Mouse (Mus musculus) kidney, adult 8-10 months (tissue): ENCODE measurements around the gene Spata18.

Source experiments
- DNase-seq, 2 experiments: peaks; one replicate each; pipeline ENCODE4 v3.0.0; 2022

The Spata18 gene

GRCm38 (mm10) chr5:73667877-73668276 is 16.7 kb downstream of the Spata18 start:
- DNase-seq, result no peak

- DNase-seq, result no peak
Measured at GRCm38 (mm10) chr5:73669386-73669785, 18.2 kb downstream of the Spata18 start.

- DNase-seq, result no peak
Measured at GRCm38 (mm10) chr5:73675604-73676003, 24.4 kb downstream of the Spata18 start.

GRCm38 (mm10) chr5:73676626-73677025 is 25.4 kb downstream of the Spata18 start:
- DNase-seq, result no peak

- no peak for DNase-seq
Measured at GRCm38 (mm10) chr5:73683221-73683620, 32.0 kb downstream of the Spata18 start.

GRCm38 (mm10) chr5:73683706-73684409 is 32.7 kb downstream of the Spata18 start:
- DNase-seq, result no peak

- no peak for DNase-seq
Measured at GRCm38 (mm10) chr5:73686149-73686548, 35.0 kb downstream of the Spata18 start.

GRCm38 (mm10) chr5:73688576-73688975 is 37.4 kb downstream of the Spata18 start:
- DNase-seq, result no peak

GRCm38 (mm10) chr5:73690146-73690545 is 39.0 kb downstream of the Spata18 start:
- no peak for DNase-seq

- DNase-seq, result no peak
Measured at GRCm38 (mm10) chr5:73691723-73692520, 40.7 kb downstream of the Spata18 start.

GRCm38 (mm10) chr5:73693778-73694177 is 42.6 kb downstream of the Spata18 start:
- DNase-seq, result no peak

GRCm38 (mm10) chr5:73694254-73695015 is 43.3 kb downstream of the Spata18 start:
- no peak for DNase-seq

- no peak for DNase-seq
Measured at GRCm38 (mm10) chr5:73697700-73698099, 46.5 kb downstream of the Spata18 start.

- DNase-seq, result no peak
Measured at GRCm38 (mm10) chr5:73701063-73701890, 50.1 kb downstream of the Spata18 start.

- no peak for DNase-seq
Measured at GRCm38 (mm10) chr5:73701946-73702710, 50.9 kb downstream of the Spata18 start.

GRCm38 (mm10) chr5:73703096-73703495 is 51.9 kb downstream of the Spata18 start:
- no peak for DNase-seq

GRCm38 (mm10) chr5:73704263-73704662 is 53.1 kb downstream of the Spata18 start:
- no peak for DNase-seq

- DNase-seq, result no peak
Measured at GRCm38 (mm10) chr5:73704757-73705156, 53.6 kb downstream of the Spata18 start.

- DNase-seq, result no peak
Measured at GRCm38 (mm10) chr5:73705290-73705689, 54.1 kb downstream of the Spata18 start.

GRCm38 (mm10) chr5:73712852-73713251 is 61.7 kb downstream of the Spata18 start:
- no peak for DNase-seq

- DNase-seq, result no peak
Measured at GRCm38 (mm10) chr5:73716941-73717340, 65.8 kb downstream of the Spata18 start.
